Mouse (Mus musculus): ENCODE measurements around the gene Dclk1.

Dclk1 gene

GRCm38 (mm10) chr3:55337671-55338070 is 95.5 kb downstream of the Dclk1 start:
- DNase-seq: no peak

- DNase-seq: no peak
Measured at GRCm38 (mm10) chr3:55342445-55342844, 100.3 kb downstream of the Dclk1 start.

GRCm38 (mm10) chr3:55347371-55348025 is 105.3 kb downstream of the Dclk1 start:
- DNase-seq: no peak

GRCm38 (mm10) chr3:55348026-55348390 is 105.8 kb downstream of the Dclk1 start:
- DNase-seq: no peak

- no peak for DNase-seq
Measured at GRCm38 (mm10) chr3:55350194-55350593, 108.0 kb downstream of the Dclk1 start.

GRCm38 (mm10) chr3:55351281-55352052 is 109.3 kb downstream of the Dclk1 start:
- DNase-seq: no peak

- no peak for DNase-seq
Measured at GRCm38 (mm10) chr3:55352529-55352928, 110.4 kb downstream of the Dclk1 start.

- no peak for DNase-seq
Measured at GRCm38 (mm10) chr3:55353169-55353568, 111.0 kb downstream of the Dclk1 start.

GRCm38 (mm10) chr3:55353909-55354511 is 111.8 kb downstream of the Dclk1 start:
- DNase-seq: no peak

- DNase-seq: no peak
Measured at GRCm38 (mm10) chr3:55354765-55355164, 112.6 kb downstream of the Dclk1 start.

GRCm38 (mm10) chr3:55358486-55358885 is 116.3 kb downstream of the Dclk1 start:
- no peak for DNase-seq

- DNase-seq: no peak
Measured at GRCm38 (mm10) chr3:55360836-55361235, 118.7 kb downstream of the Dclk1 start.

- DNase-seq: no peak
Measured at GRCm38 (mm10) chr3:55367166-55367565, 125.0 kb downstream of the Dclk1 start.

- no peak for DNase-seq
Measured at GRCm38 (mm10) chr3:55369156-55369555, 127.0 kb downstream of the Dclk1 start.

GRCm38 (mm10) chr3:55373689-55374088 is 131.5 kb downstream of the Dclk1 start:
- no peak for DNase-seq

- no peak for DNase-seq
Measured at GRCm38 (mm10) chr3:55378591-55378990, 136.4 kb downstream of the Dclk1 start.

GRCm38 (mm10) chr3:55380471-55380870 is 138.3 kb downstream of the Dclk1 start:
- no peak for DNase-seq

- DNase-seq: no peak
Measured at GRCm38 (mm10) chr3:55392605-55393004, 150.4 kb downstream of the Dclk1 start.

GRCm38 (mm10) chr3:55393549-55393948 is 151.4 kb downstream of the Dclk1 start:
- no peak for DNase-seq

- no peak for DNase-seq
Measured at GRCm38 (mm10) chr3:55396792-55397191, 154.6 kb downstream of the Dclk1 start.

- no peak for DNase-seq
Measured at GRCm38 (mm10) chr3:55397752-55398693, 155.9 kb downstream of the Dclk1 start.

GRCm38 (mm10) chr3:55401236-55401635 is 159.1 kb downstream of the Dclk1 start:
- no peak for DNase-seq

- DNase-seq: no peak
Measured at GRCm38 (mm10) chr3:55404751-55405150, 162.6 kb downstream of the Dclk1 start.

Data from thymus, adult 18-20 months (tissue).